Mouse (Mus musculus): ENCODE data around the gene Vps25. TPM values are rescaled to one million over a fixed set of nuclear protein-coding genes. Genes with fewer than 3 reads are reported as not detected.

The Vps25 gene
- polyA plus RNA-seq, 1 experiment from 2014 or later, result 135 TPM

- Histone ChIP-seq H3K4me1 (replicated peaks) (peaks cover 11% of the 10 kb centered on the region), H3K4me3 (no peak overlapping the region), H3K36me3 (peaks cover 68% of the 10 kb centered on the region), H3K27me3 (ENCODE audit: insufficient read depth, poor library complexity, severe bottlenecking) (no peaks in the 10 kb centered on the region), H3K9me3 (no peaks in the 10 kb centered on the region), H3K27ac (no peak overlapping the region)
- DNase-seq (ENCODE audit: low spot score), result no peak
- WGBS, result 88% methylated on average over 9 of the region's 9 CpGs
Measured at GRCm38 (mm10) chr11:101287306-101287705, 33.8 kb downstream of the Vps25 start.

- DNase-seq (ENCODE audit: low spot score), result no peak
- H3K36me3 ChIP-seq, result peaks cover 100% of the 10 kb centered on the region
- no peak overlapping the region for H3K27ac ChIP-seq
- no peaks in the 10 kb centered on the region for H3K9me3 ChIP-seq
- no peaks in the 10 kb centered on the region for H3K4me1 ChIP-seq (replicated peaks)
- no peaks in the 10 kb centered on the region for H3K27me3 ChIP-seq (ENCODE audit: insufficient read depth, poor library complexity, severe bottlenecking)
- 97% methylated on average over 8 of the region's 8 CpGs for whole genome bisulfite sequencing
- no peak overlapping the region for H3K4me3 ChIP-seq
Measured at GRCm38 (mm10) chr11:101291231-101291630, 37.7 kb downstream of the Vps25 start.

GRCm38 (mm10) chr11:101295191-101295590 is 41.7 kb downstream of the Vps25 start:
- Histone ChIP-seq H3K9me3 (no peaks in the 10 kb centered on the region), H3K36me3 (peaks cover 95% of the 10 kb centered on the region), H3K4me3 (no peak overlapping the region), H3K27ac (no peak overlapping the region), H3K4me1 (replicated peaks) (peaks cover 1% of the 10 kb centered on the region), H3K27me3 (ENCODE audit: insufficient read depth, poor library complexity, severe bottlenecking) (no peaks in the 10 kb centered on the region)
- DNase-seq (ENCODE audit: low spot score), result no peak
- WGBS, result 93% methylated on average over 8 of the region's 8 CpGs

- no peaks in the 10 kb centered on the region for H3K27me3 ChIP-seq (ENCODE audit: insufficient read depth, poor library complexity, severe bottlenecking)
- H3K4me1 ChIP-seq (replicated peaks), result peaks cover 18% of the 10 kb centered on the region
- no peaks in the 10 kb centered on the region for H3K9me3 ChIP-seq
- DNase-seq (ENCODE audit: low spot score), result no peak
- 68% methylated on average over 7 of the region's 7 CpGs for WGBS
- H3K36me3 ChIP-seq, result peaks cover 38% of the 10 kb centered on the region
- H3K4me3 ChIP-seq, result peak overlapping the region; percentile 89
- no peak overlapping the region for H3K27ac ChIP-seq
Measured at GRCm38 (mm10) chr11:101300881-101301280, 47.4 kb downstream of the Vps25 start.

GRCm38 (mm10) chr11:101301299-101302003 is 47.9 kb downstream of the Vps25 start:
- H3K4me3 ChIP-seq, result peak overlapping the region; percentile 89
- H3K27ac ChIP-seq, result peak overlapping the region; percentile 88

GRCm38 (mm10) chr11:101302004-101302798 is 48.7 kb downstream of the Vps25 start, which contains the start of gene Becn1:
TSS of gene Becn1 (minus strand) at chr11:101302286.
- peak within 1 kb of the TSS; percentile 88 for H3K27ac ChIP-seq
- H3K9me3 ChIP-seq, result no peaks in the 10 kb centered on the region
- peaks cover 27% of the 10 kb centered on the region for H3K36me3 ChIP-seq
- peak; percentile 96 for DNase-seq (ENCODE audit: low spot score)
- 7% methylated on average over 39 of the region's 39 CpGs for WGBS
- peak within 1 kb of the TSS; percentile 89 for H3K4me3 ChIP-seq
- H3K27me3 ChIP-seq (ENCODE audit: insufficient read depth, poor library complexity, severe bottlenecking), result no peaks in the 10 kb centered on the region; the same call in 1 of the 2 replicates
- peaks cover 18% of the 10 kb centered on the region for H3K4me1 ChIP-seq (replicated peaks)

More at GRCm38 (mm10) chr11:101301299-101302003, 47.9 kb downstream of the Vps25 start:
- H3K36me3 ChIP-seq, result peaks cover 33% of the 10 kb centered on the region
- no peaks in the 10 kb centered on the region for H3K9me3 ChIP-seq
- 14% methylated on average over 26 of the region's 26 CpGs for WGBS
- H3K27me3 ChIP-seq (ENCODE audit: insufficient read depth, poor library complexity, severe bottlenecking), result no peaks in the 10 kb centered on the region
- peaks cover 18% of the 10 kb centered on the region for H3K4me1 ChIP-seq (replicated peaks)
- no peak for DNase-seq (ENCODE audit: low spot score)

GRCm38 (mm10) chr11:101307744-101308143 is 54.2 kb downstream of the Vps25 start:
- 45% methylated on average over 5 of the region's 5 CpGs for WGBS
- Histone ChIP-seq H3K36me3 (no peaks in the 10 kb centered on the region), H3K9me3 (no peaks in the 10 kb centered on the region), H3K27ac (no peak overlapping the region), H3K4me3 (no peak overlapping the region), H3K4me1 (replicated peaks) (no peaks in the 10 kb centered on the region), H3K27me3 (ENCODE audit: insufficient read depth, poor library complexity, severe bottlenecking) (peaks cover 4% of the 10 kb centered on the region; the same call in 1 of the 2 replicates)
- DNase-seq (ENCODE audit: low spot score), result no peak

Other genes with a start within 250 kb of the Vps25 start
- 36.2 and 48.1 TPM in 2 replicates for gene Atp6v0a1, start 244.3 kb upstream of the Vps25 start, polyA plus RNA-seq (2016; fragmentation: Nextera tagmentation; extraction: Ambion mirVana)
- gene Naglu, start 183.7 kb upstream of the Vps25 start, polyA plus RNA-seq (2016; fragmentation: Nextera tagmentation; extraction: Ambion mirVana), result 11.2 and 12.9 TPM in 2 replicates
- gene Hsd17b1, start 175.3 kb upstream of the Vps25 start, polyA plus RNA-seq (2016; fragmentation: Nextera tagmentation; extraction: Ambion mirVana), result 0.14 TPM in 1 of 2 replicates, not detected in the other
- 53.1 and 59.6 TPM in 2 replicates for gene Coasy, start 171.1 kb upstream of the Vps25 start, polyA plus RNA-seq (2016; fragmentation: Nextera tagmentation; extraction: Ambion mirVana)
- gene Mlx, start 166.4 kb upstream of the Vps25 start, polyA plus RNA-seq (2016; fragmentation: Nextera tagmentation; extraction: Ambion mirVana), result 44.7 and 49.7 TPM in 2 replicates
- gene Psmc3ip, start 158.3 kb upstream of the Vps25 start, polyA plus RNA-seq (2016; fragmentation: Nextera tagmentation; extraction: Ambion mirVana), result 59.7 and 72.5 TPM in 2 replicates
- gene Retreg3, start 133.8 kb upstream of the Vps25 start, polyA plus RNA-seq (2016; fragmentation: Nextera tagmentation; extraction: Ambion mirVana), result 17.8 and 21.2 TPM in 2 replicates
- 136 and 141 TPM in 2 replicates for gene Tubg1, start 133.8 kb upstream of the Vps25 start, polyA plus RNA-seq (2016; fragmentation: Nextera tagmentation; extraction: Ambion mirVana)
- gene Tubg2, start 97.8 kb upstream of the Vps25 start, polyA plus RNA-seq (2016; fragmentation: Nextera tagmentation; extraction: Ambion mirVana), result 2.8 and 4.8 TPM in 2 replicates
- 0.29 and 0.71 TPM in 2 replicates for gene Cntnap1, start 83.2 kb upstream of the Vps25 start, polyA plus RNA-seq (2016; fragmentation: Nextera tagmentation; extraction: Ambion mirVana)
- gene Plekhh3, start 82.4 kb upstream of the Vps25 start, polyA plus RNA-seq (2016; fragmentation: Nextera tagmentation; extraction: Ambion mirVana), result 5.8 and 11.8 TPM in 2 replicates
- 0.15 and 0.20 TPM in 2 replicates for gene Ccr10, start 78.3 kb upstream of the Vps25 start, polyA plus RNA-seq (2016; fragmentation: Nextera tagmentation; extraction: Ambion mirVana)
- gene Ezh1, start 27.2 kb upstream of the Vps25 start, polyA plus RNA-seq (2016; fragmentation: Nextera tagmentation; extraction: Ambion mirVana), result 13.1 TPM in 2 replicates
- 63.9 and 72.3 TPM in 2 replicates for gene Ramp2, start 7.7 kb upstream of the Vps25 start, polyA plus RNA-seq (2016; fragmentation: Nextera tagmentation; extraction: Ambion mirVana)
- gene Wnk4, start 6.9 kb downstream of the Vps25 start, polyA plus RNA-seq (2016; fragmentation: Nextera tagmentation; extraction: Ambion mirVana), result 6.7 and 7.6 TPM in 2 replicates
- gene Cntd1, start 25.3 kb downstream of the Vps25 start, polyA plus RNA-seq (2016; fragmentation: Nextera tagmentation; extraction: Ambion mirVana), result 0.95 and 1.9 TPM in 2 replicates
- 227 and 244 TPM in 2 replicates for gene Coa3, start 25.4 kb downstream of the Vps25 start, polyA plus RNA-seq (2016; fragmentation: Nextera tagmentation; extraction: Ambion mirVana)
- 153 and 166 TPM in 2 replicates for gene Becn1, start 48.6 kb downstream of the Vps25 start, polyA plus RNA-seq (2016; fragmentation: Nextera tagmentation; extraction: Ambion mirVana)
- gene Psme3, start 62.5 kb downstream of the Vps25 start, polyA plus RNA-seq (2016; fragmentation: Nextera tagmentation; extraction: Ambion mirVana), result 166 and 190 TPM in 2 replicates
- 1.5 and 2.1 TPM in 2 replicates for gene Aoc2, start 71.4 kb downstream of the Vps25 start, polyA plus RNA-seq (2016; fragmentation: Nextera tagmentation; extraction: Ambion mirVana)
- gene Aoc3, start 76.9 kb downstream of the Vps25 start, polyA plus RNA-seq (2016; fragmentation: Nextera tagmentation; extraction: Ambion mirVana), result 0.06 TPM in 1 of 2 replicates, not detected in the other
- not detected in 2 replicates for gene G6pc, start 113.9 kb downstream of the Vps25 start, polyA plus RNA-seq (2016; fragmentation: Nextera tagmentation; extraction: Ambion mirVana)
- gene Aarsd1, start 163.9 kb downstream of the Vps25 start, polyA plus RNA-seq (2016; fragmentation: Nextera tagmentation; extraction: Ambion mirVana), result 91.4 and 99.8 TPM in 2 replicates
- gene Gm27029, start 171.1 kb downstream of the Vps25 start, polyA plus RNA-seq (2016; fragmentation: Nextera tagmentation; extraction: Ambion mirVana), result 9.4 and 10.2 TPM in 2 replicates
- gene Rundc1, start 171.4 kb downstream of the Vps25 start, polyA plus RNA-seq (2016; fragmentation: Nextera tagmentation; extraction: Ambion mirVana), result 20.5 and 25.3 TPM in 2 replicates
- gene Ptges3l, start 171.6 kb downstream of the Vps25 start, polyA plus RNA-seq (2016; fragmentation: Nextera tagmentation; extraction: Ambion mirVana), result 4.0 and 4.5 TPM in 2 replicates
- 414 and 455 TPM in 2 replicates for gene Rpl27, start 188.6 kb downstream of the Vps25 start, polyA plus RNA-seq (2016; fragmentation: Nextera tagmentation; extraction: Ambion mirVana)
- gene Ifi35, start 194.7 kb downstream of the Vps25 start, polyA plus RNA-seq (2016; fragmentation: Nextera tagmentation; extraction: Ambion mirVana), result 3.5 and 3.6 TPM in 2 replicates
- 97.9 and 208 TPM in 2 replicates for gene Rnd2, start 211.3 kb downstream of the Vps25 start, polyA plus RNA-seq (2016; fragmentation: Nextera tagmentation; extraction: Ambion mirVana)
- 61.1 and 108 TPM in 2 replicates for gene Vat1, start 212.5 kb downstream of the Vps25 start, polyA plus RNA-seq (2016; fragmentation: Nextera tagmentation; extraction: Ambion mirVana)

All from hindbrain, embryonic 10.5 days (tissue).